Mouse (Mus musculus): Measurements from ENCODE around the gene Gm28043. TPM values are rescaled to one million over a fixed set of nuclear protein-coding genes. Genes with fewer than 3 reads are reported as not detected.
A peak's percentile ranks its signal among the peaks of the same experiment; 100 is the strongest.

The Gm28043 gene
- polyA plus RNA-seq, 1 experiment from 2014 or later, result 2.1 TPM

- Histone ChIP-seq H3K27me3 (ENCODE audit: control insufficient read depth, insufficient read depth, low read length) (no peaks in the 10 kb centered on the region), H3K4me1 (ENCODE audit: control insufficient read depth in 2 of 2, insufficient read depth in 2 of 2, low read length in 2 of 2) (peaks cover 14 to 16% of the 10 kb centered on the region in 2 experiments), H3K36me3 (ENCODE audit: control insufficient read depth, insufficient read depth, low read length) (no peaks in the 10 kb centered on the region), H3K9ac (ENCODE audit: low read length) (no peak overlapping the region), H3K9me3 (ENCODE audit: control insufficient read depth, low read length) (no peaks in the 10 kb centered on the region), H3K27ac (replicated peaks in 1 of 2; ENCODE audit: control insufficient read depth in 1 of 2, insufficient read depth in 1 of 2, low read depth in 2 of 2, low read length in 2 of 2) (no peak overlapping the region), H3K4me3 (ENCODE audit: control insufficient read depth in 1 of 2, insufficient read depth in 1 of 2, low read depth in 1 of 2, low read length in 2 of 2) (no peak overlapping the region), H3K4me2 (ENCODE audit: low read length) (no peak overlapping the region)
- ATAC-seq (ENCODE audit: insufficient number of reproducible peaks, insufficient read depth, low FRiP score, low read depth), result no peak
- WGBS, result 47% methylated on average over 8 of the region's 8 CpGs
Observed at GRCm38 (mm10) chr17:29728082-29728481, 113.4 kb downstream of the Gm28043 start.

DNA sequence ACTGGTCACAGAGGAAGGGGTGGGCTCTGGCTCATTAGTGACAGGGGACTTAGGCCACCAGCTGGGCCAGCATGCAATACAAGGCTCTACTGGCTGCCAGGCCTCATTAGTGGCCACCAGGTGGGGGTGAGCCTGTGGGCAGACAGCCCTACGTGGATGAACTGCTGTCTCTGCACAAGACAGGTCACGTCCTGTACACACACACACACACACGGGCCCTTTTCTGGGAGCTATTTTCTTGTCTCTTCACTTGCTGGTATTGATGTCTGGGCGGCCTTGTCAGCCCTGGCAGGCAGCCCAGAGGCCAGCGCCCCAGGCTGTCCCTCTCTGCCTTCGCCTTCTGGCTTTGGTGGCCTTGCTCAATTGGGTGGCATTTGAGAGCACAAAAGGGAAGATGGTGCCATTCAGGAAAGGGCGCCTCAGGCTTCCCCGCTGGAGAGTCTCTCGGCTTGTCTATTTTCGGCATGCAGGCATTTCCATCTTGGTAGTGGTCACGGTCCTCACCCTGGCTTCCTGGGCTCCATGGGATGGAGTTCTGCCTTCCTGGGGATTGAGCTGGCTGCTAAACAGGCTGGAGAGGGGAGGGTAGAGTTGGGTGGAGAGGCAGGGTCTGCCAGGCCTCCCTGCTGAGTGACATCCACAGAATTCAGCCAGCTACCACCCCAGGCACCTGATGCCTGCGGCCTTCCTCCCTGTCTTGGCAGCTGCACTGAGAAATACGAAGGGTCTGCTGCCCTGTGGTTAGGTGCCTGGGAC lies 116.0 kb downstream of the Gm28043 start:
- no peak; the same call in 1 of the 2 replicates for ATAC-seq (ENCODE audit: insufficient number of reproducible peaks, insufficient read depth, low FRiP score, low read depth)
- H3K4me3 ChIP-seq (ENCODE audit: control insufficient read depth in 1 of 2, insufficient read depth in 1 of 2, low read depth in 1 of 2, low read length in 2 of 2), result no peak overlapping the region
- peak overlapping the region; percentile 82 to 84 for H3K27ac ChIP-seq (replicated peaks in 1 of 2; ENCODE audit: control insufficient read depth in 1 of 2, insufficient read depth in 1 of 2, low read depth in 2 of 2, low read length in 2 of 2)
- H3K4me1 ChIP-seq (ENCODE audit: control insufficient read depth in 2 of 2, insufficient read depth in 2 of 2, low read length in 2 of 2), result peaks cover 14 to 16% of the 10 kb centered on the region in 2 experiments
- WGBS, result 33% methylated on average over 13 of the region's 13 CpGs
- no peak overlapping the region for H3K9ac ChIP-seq (ENCODE audit: low read length)
- H3K27me3 ChIP-seq (ENCODE audit: control insufficient read depth, insufficient read depth, low read length), result no peaks in the 10 kb centered on the region
- H3K4me2 ChIP-seq (ENCODE audit: low read length), result 0 out of 2 replicates have a peak overlapping the region, but pooled peaks have one; percentile 21
- H3K36me3 ChIP-seq (ENCODE audit: control insufficient read depth, insufficient read depth, low read length), result no peaks in the 10 kb centered on the region
- no peaks in the 10 kb centered on the region for H3K9me3 ChIP-seq (ENCODE audit: control insufficient read depth, low read length)

- no peaks in the 10 kb centered on the region for H3K36me3 ChIP-seq (ENCODE audit: control insufficient read depth, insufficient read depth, low read length)
- peak overlapping the region; percentile 82 to 84 for H3K27ac ChIP-seq (replicated peaks in 1 of 2; ENCODE audit: control insufficient read depth in 1 of 2, insufficient read depth in 1 of 2, low read depth in 2 of 2, low read length in 2 of 2)
- H3K4me3 ChIP-seq (ENCODE audit: control insufficient read depth in 1 of 2, insufficient read depth in 1 of 2, low read depth in 1 of 2, low read length in 2 of 2), result no peak overlapping the region
- no peak overlapping the region for H3K4me2 ChIP-seq (ENCODE audit: low read length)
- no peaks in the 10 kb centered on the region for H3K27me3 ChIP-seq (ENCODE audit: control insufficient read depth, insufficient read depth, low read length)
- ATAC-seq (ENCODE audit: insufficient number of reproducible peaks, insufficient read depth, low FRiP score, low read depth), result no peak
- H3K9ac ChIP-seq (ENCODE audit: low read length), result no peak overlapping the region
- H3K4me1 ChIP-seq (ENCODE audit: control insufficient read depth in 2 of 2, insufficient read depth in 2 of 2, low read length in 2 of 2), result peaks cover 17 to 18% of the 10 kb centered on the region in 2 experiments
- WGBS, result 65% methylated on average over 12 of the region's 12 CpGs
- H3K9me3 ChIP-seq (ENCODE audit: control insufficient read depth, low read length), result no peaks in the 10 kb centered on the region
Observed at GRCm38 (mm10) chr17:29731266-29731952, 116.7 kb downstream of the Gm28043 start.

- Histone ChIP-seq H3K4me1 (ENCODE audit: control insufficient read depth in 2 of 2, insufficient read depth in 2 of 2, low read length in 2 of 2) (peaks cover 18 to 22% of the 10 kb centered on the region in 2 experiments), H3K4me2 (ENCODE audit: low read length) (no peak overlapping the region), H3K36me3 (ENCODE audit: control insufficient read depth, insufficient read depth, low read length) (no peaks in the 10 kb centered on the region), H3K9me3 (ENCODE audit: control insufficient read depth, low read length) (no peaks in the 10 kb centered on the region), H3K27ac (replicated peaks in 1 of 2; ENCODE audit: control insufficient read depth in 1 of 2, insufficient read depth in 1 of 2, low read depth in 2 of 2, low read length in 2 of 2) (peak overlapping the region in 1 of 2 experiments; percentile 82; a peak in 1 of 4 replicates), H3K27me3 (ENCODE audit: control insufficient read depth, insufficient read depth, low read length) (no peaks in the 10 kb centered on the region), H3K4me3 (ENCODE audit: control insufficient read depth in 1 of 2, insufficient read depth in 1 of 2, low read depth in 1 of 2, low read length in 2 of 2) (no peak overlapping the region), H3K9ac (ENCODE audit: low read length) (no peak overlapping the region)
- ATAC-seq (ENCODE audit: insufficient number of reproducible peaks, insufficient read depth, low FRiP score, low read depth), result no peak
- WGBS, result 69% methylated on average over 6 of the region's 6 CpGs
Observed at GRCm38 (mm10) chr17:29731953-29732325, 117.3 kb downstream of the Gm28043 start.

DNA sequence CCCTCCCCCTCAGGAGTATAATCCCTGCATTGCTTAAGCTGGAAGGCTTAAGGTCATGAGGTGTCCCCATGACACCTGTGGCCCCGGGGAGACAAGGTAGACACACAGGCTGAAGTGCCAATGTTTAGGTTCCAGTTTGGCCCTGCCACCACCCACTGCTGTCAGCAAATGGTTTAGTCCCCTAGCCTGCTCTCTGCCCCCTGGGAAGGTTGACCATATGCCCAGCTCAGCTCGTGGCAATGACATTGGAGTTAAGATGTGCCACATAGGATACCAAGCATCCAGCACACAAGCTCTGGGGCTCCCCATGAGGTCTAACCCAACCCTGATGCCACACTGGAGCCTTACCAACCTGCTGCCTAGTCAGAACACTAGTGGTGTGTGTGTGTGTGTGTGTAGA lies 117.8 kb downstream of the Gm28043 start:
- Histone ChIP-seq H3K27ac (replicated peaks in 1 of 2; ENCODE audit: control insufficient read depth in 1 of 2, insufficient read depth in 1 of 2, low read depth in 2 of 2, low read length in 2 of 2) (no peak overlapping the region), H3K4me2 (ENCODE audit: low read length) (no peak overlapping the region), H3K9me3 (ENCODE audit: control insufficient read depth, low read length) (no peaks in the 10 kb centered on the region), H3K36me3 (ENCODE audit: control insufficient read depth, insufficient read depth, low read length) (no peaks in the 10 kb centered on the region), H3K4me3 (ENCODE audit: control insufficient read depth in 1 of 2, insufficient read depth in 1 of 2, low read depth in 1 of 2, low read length in 2 of 2) (no peak overlapping the region), H3K9ac (ENCODE audit: low read length) (no peak overlapping the region), H3K27me3 (ENCODE audit: control insufficient read depth, insufficient read depth, low read length) (no peaks in the 10 kb centered on the region), H3K4me1 (ENCODE audit: control insufficient read depth in 2 of 2, insufficient read depth in 2 of 2, low read length in 2 of 2) (peaks cover 16 to 22% of the 10 kb centered on the region in 2 experiments)
- ATAC-seq (ENCODE audit: insufficient number of reproducible peaks, insufficient read depth, low FRiP score, low read depth), result no peak
- 78% methylated on average over 2 of the region's 2 CpGs for WGBS

DNA sequence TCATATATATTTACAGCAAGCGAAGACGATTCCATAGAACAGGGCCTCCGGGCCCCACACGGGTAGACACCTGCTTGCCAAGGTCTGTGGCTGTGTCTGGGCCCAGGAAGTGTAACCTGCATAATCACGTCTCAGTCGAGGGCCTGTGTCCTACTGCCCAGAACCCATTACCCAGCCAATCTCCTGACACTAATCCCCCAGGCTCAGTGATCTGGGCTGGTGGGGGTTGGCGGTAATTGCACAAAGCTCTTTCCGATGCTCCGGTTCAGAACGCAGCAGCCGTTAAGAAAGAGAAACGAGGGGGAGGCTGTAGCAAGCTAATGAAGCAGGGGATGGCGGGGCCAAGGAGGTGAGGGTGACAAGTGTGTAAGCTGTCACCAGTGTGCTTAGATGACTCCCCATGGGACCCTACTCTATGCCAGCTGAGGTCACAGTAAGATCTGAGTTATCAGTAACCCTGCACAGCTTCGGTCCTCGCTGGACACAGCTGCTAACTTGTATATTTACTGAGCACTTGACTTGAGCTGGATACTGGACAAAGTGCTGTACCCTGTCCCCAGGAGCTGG lies 121.9 kb downstream of the Gm28043 start:
- Histone ChIP-seq H3K27me3 (ENCODE audit: control insufficient read depth, insufficient read depth, low read length) (no peaks in the 10 kb centered on the region), H3K4me3 (ENCODE audit: control insufficient read depth in 1 of 2, insufficient read depth in 1 of 2, low read depth in 1 of 2, low read length in 2 of 2) (no peak overlapping the region), H3K36me3 (ENCODE audit: control insufficient read depth, insufficient read depth, low read length) (no peaks in the 10 kb centered on the region), H3K4me1 (ENCODE audit: control insufficient read depth in 2 of 2, insufficient read depth in 2 of 2, low read length in 2 of 2) (peaks cover 13 to 29% of the 10 kb centered on the region in 2 experiments), H3K27ac (replicated peaks in 1 of 2; ENCODE audit: control insufficient read depth in 1 of 2, insufficient read depth in 1 of 2, low read depth in 2 of 2, low read length in 2 of 2) (peak overlapping the region in 1 of 2 experiments; percentile 41; a peak in 2 of 4 replicates), H3K9me3 (ENCODE audit: control insufficient read depth, low read length) (no peaks in the 10 kb centered on the region), H3K4me2 (ENCODE audit: low read length) (peak overlapping the region; percentile 18; the same call in 1 of the 2 replicates), H3K9ac (ENCODE audit: low read length) (0 out of 2 replicates have a peak overlapping the region, but pooled peaks have one; percentile 25)
- 32% methylated on average over 15 of the region's 15 CpGs for WGBS
- ATAC-seq (ENCODE audit: insufficient number of reproducible peaks, insufficient read depth, low FRiP score, low read depth), result no peak

Measured in heart, embryonic 14.5 days (tissue).